Mouse (Mus musculus) liver, embryonic 14.5 days (tissue): ENCODE data around the gene Nbas. TPM values are rescaled to one million over a fixed set of nuclear protein-coding genes. Genes with fewer than 3 reads are reported as not detected.

Experiments used
- ATAC-seq: fragments of 200-750 bp; cut with Nextera tagmentation; 2 replicates; pipeline ENCODE4 v1.8.0; 2017; ENCODE audit warnings: moderate number of reproducible peaks, mild to moderate bottlenecking, moderate library complexity; ENCODE audit not compliant: insufficient read depth
- DNase-seq, 3 experiments: peaks; one replicate each; pipeline ENCODE4 v3.0.0-alpha.2; 2012 to 2013; ENCODE audit warnings: low read depth in 3 of 3, low spot score in 3 of 3
- H3K27ac ChIP-seq: fragments of 300-500 bp; sonication (generic); 2 replicates; pipeline ENCODE4 v1.5.1; 2014; ENCODE audit warnings: moderate library complexity, mild to moderate bottlenecking, control low read depth, inconsistent platforms
- H3K27me3 ChIP-seq: fragments of 300-500 bp; sonication (generic); 2 replicates; pipeline ENCODE4 v1.6.1; 2014; ENCODE audit warnings: mild to moderate bottlenecking, low read length, moderate library complexity; ENCODE audit not compliant: control insufficient read depth, insufficient read depth
- H3K36me3 ChIP-seq: fragments of 300-500 bp; sonication (generic); replicated peaks from 2 replicates; pipeline ENCODE4 v1.6.1; 2014; ENCODE audit warnings: low read depth; ENCODE audit not compliant: control insufficient read depth, insufficient read depth
- H3K4me1 ChIP-seq, 2 experiments: fragments of 200-500 bp in 1 of 2; fragments of 300-500 bp in 1 of 2; sonication (generic) in 1 of 2; replicated peaks; 2 replicates each; pipeline ENCODE4 v1.6.1; 2012 to 2014; ENCODE audit warnings: antibody characterized with exemption in 1 of 2, inconsistent platforms in 1 of 2, low read length in 1 of 2; ENCODE audit not compliant: control insufficient read depth in 2 of 2, insufficient read depth in 2 of 2
- H3K4me2 ChIP-seq: fragments of 300-500 bp; sonication (generic); 2 replicates; pipeline ENCODE4 v1.6.1; 2014; ENCODE audit warnings: low read depth, mild to moderate bottlenecking, control low read depth, moderate library complexity
- H3K4me3 ChIP-seq, 2 experiments: fragments of 200-500 bp in 1 of 2; fragments of 300-500 bp in 1 of 2; sonication (generic) in 1 of 2; 2 replicates each; pipeline ENCODE4 v1.5.1; 2012 to 2014; ENCODE audit warnings: low read depth in 2 of 2, low read length in 2 of 2, mild to moderate bottlenecking in 2 of 2, control low read depth in 1 of 2, inconsistent platforms in 1 of 2, moderate library complexity in 1 of 2; ENCODE audit not compliant: insufficient read depth in 1 of 2
- H3K9ac ChIP-seq: fragments of 300-500 bp; sonication (generic); replicated peaks from 2 replicates; pipeline ENCODE4 v1.6.1; 2014; ENCODE audit warnings: mild to moderate bottlenecking, control low read depth, moderate library complexity
- H3K9me3 ChIP-seq: fragments of 300-500 bp; sonication (generic); 2 replicates; pipeline ENCODE4 v1.6.1; 2016; ENCODE audit warnings: low read length, mixed read lengths; ENCODE audit not compliant: control insufficient read depth
- CTCF ChIP-seq: IDR thresholded peaks from 2 replicates; pipeline ENCODE4 v1.5.1; 2016; ENCODE audit warnings: antibody characterized with exemption, low read depth, control low read depth
- EP300 ChIP-seq: IDR thresholded peaks from 2 replicates; pipeline ENCODE4 v1.6.1; 2016; ENCODE audit warnings: antibody characterized with exemption, low read depth
- whole genome bisulfite sequencing: fragments of 180-500 bp; shearing (Covaris S2); extraction: QIAGEN DNeasy Blood & Tissue Kit; methylation state at CpG from one replicate; pipeline ENCODE4 v1.1.7; 2014; ENCODE audit not compliant: insufficient replicate concordance; 5-methylcytosine and 5-hydroxymethylcytosine counted together
- polyA plus RNA-seq, 2 experiments: library from polyadenylated mRNA; depleted of rRNA in 1 of 2; stranded (reverse) in 1 of 2; unstranded in 1 of 2; fragments of >200 nt; fragmentation: Nextera tagmentation in 1 of 2; extraction: Ambion mirVana in 1 of 2; gene quantifications; 2 replicates each; pipeline versions ENCODE4 v1.2.1 to v1.2.3; 2012 to 2014

Gene Nbas
- polyA plus RNA-seq, 2 experiments, result 4.9 to 5.2 TPM

DNA sequence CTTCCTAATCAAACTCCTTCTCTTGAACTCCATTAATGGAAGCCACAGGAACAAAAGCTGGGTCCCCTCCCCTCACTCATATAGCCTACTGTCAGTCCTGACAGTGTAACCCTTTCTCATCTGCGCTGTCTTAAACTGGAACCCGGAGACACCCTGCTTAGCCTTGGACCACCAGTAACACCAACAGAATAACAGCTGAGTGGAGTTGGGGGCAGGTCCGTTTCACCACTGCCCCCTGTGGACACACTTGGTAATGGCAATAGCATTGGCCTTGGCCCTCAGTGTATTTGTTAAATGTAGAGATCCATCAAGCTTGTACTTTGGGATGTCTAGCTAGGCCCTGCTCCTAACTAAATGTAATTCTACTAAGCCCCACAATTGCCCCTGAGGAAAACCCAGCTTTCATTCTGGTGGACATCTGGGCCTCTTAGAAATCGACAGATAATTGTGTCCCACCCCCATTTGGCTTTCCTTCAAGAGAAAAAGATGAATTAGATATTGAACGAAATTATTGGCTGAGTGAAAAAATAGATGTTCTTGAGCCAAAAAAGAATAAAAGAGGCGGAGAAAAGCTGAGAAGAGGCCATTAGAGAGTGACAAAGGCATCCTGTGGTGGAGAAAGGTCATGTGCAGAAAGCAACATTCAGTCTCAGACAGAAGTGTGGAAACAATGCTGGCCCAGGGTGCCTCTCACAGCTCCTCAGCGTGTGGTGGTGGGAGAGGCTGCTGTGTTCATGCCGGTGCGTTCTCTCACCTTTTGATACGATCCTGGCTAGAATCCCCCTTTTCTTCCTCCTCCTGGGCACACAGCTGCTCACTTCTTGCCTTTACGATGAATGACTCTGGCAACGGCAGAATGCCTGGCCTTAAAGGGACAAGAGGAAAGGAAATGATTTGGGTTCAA lies 358.1 kb downstream of the Nbas start:
- Histone ChIP-seq H3K9ac (no peak overlapping the region), H3K27me3 (no peaks in the 10 kb centered on the region), H3K27ac (no peak overlapping the region), H3K4me1 (no peaks in the 10 kb centered on the region; a peak in 1 of 4 replicates), H3K36me3 (no peaks in the 10 kb centered on the region), H3K9me3 (no peaks in the 10 kb centered on the region), H3K4me2 (no peak overlapping the region), H3K4me3 (no peak overlapping the region)
- TF ChIP-seq EP300 (no peak), CTCF (peak; percentile 64)
- no peak for DNase-seq
- ATAC-seq, result no peak
- 50% methylated on average over 12 of the region's 12 CpGs for WGBS

Other genes starting within 250 kb of the Nbas start
- gene Ddx1, start 19.9 kb upstream of the Nbas start, polyA plus RNA-seq (2012; rRNA removed), result 11.9 and 22.5 TPM in 2 replicates
- gene Ddx1, start 19.9 kb upstream of the Nbas start, polyA plus RNA-seq (2014; fragmentation: Nextera tagmentation; extraction: Ambion mirVana), result 68.5 and 75.1 TPM in 2 replicates